In the genomic region with DNA sequence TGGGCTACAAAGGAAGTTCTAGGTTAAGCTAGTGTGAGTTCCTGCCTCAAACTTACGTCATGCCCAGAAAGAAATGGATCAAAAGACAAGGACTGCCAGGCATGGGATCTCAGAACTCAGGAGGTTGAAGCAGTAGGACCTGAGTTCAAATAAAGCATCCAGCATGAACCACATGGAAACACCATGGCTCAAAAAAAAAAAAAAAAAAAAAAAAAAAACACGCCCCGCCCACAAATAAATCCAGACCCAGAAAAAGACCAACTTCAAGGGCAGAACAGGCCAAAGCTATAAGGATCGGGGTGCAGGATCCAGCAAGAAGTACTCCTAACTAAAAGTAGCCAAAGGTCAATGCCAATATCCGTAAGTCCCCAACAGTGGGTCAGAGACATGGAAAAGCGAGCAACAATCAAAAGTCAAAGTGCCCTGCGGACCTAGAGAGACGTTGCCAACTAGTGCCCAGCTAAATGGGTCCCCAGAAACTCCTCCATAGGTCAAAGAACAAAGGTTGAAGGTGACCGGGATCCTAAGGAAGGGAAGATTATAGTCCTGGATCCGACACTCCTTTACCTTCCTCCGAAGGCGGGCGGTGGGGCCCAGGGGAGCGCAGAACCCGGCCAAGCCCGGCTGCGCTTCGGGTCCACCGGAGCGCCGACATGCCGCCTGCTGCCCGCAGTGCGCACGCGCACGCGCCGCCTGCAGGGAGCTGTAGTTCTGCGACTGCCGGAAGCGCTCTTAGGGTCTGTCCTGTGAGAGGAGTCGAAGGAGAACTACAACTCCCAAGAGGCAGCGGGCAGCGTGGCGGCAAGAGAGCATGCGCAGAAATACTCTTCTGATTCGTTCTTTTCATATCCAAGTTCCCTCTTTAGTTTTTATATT, we compare ENCODE assay signal across 8 mouse cellular contexts. TPM values are rescaled to one million over a fixed set of nuclear protein-coding genes. Genes with fewer than 3 reads are reported as not detected.
DNase-seq lines count a peak whose midpoint lies in the region; ATAC-seq lines count a peak whose summit lies in the region.

Gene Polrmt, minus strand, starts transcription at position 684 of the 876 bp plus-strand sequence.

- H3K9ac ChIP-seq in hindbrain, embryonic 12.5 days: peak within 1 kb of the TSS; percentile 61

- H3K27me3 ChIP-seq in hindbrain, embryonic 12.5 days: no peaks in the 10 kb centered on the region

- no peaks in the 10 kb centered on the region for H3K9me3 ChIP-seq in hindbrain, embryonic 12.5 days (replicated peaks)

- peaks cover 34% of the 10 kb centered on the region for H3K36me3 ChIP-seq in hindbrain, embryonic 12.5 days

- H3K4me1 ChIP-seq in hindbrain, embryonic 12.5 days: peaks cover 11% of the 10 kb centered on the region

- DNase-seq in NIH3T3 (ENCODE audit: low read depth): peak; percentile 99
- peak; percentile 97 to 98 for DNase-seq in cerebellum, postnatal 10 days
- peak; percentile 95 to 96 for DNase-seq in frontal cortex, postnatal 10 days (ENCODE audit: low spot score in 2 of 2)
- DNase-seq in layer of hippocampus, postnatal 14 days (ENCODE audit: low spot score in 2 of 2): peak; percentile 93 to 99
- DNase-seq in lung, postnatal 14 days: peak; percentile 96
- DNase-seq in retina, adult 2 months (ENCODE audit: low read depth, low spot score): peak; percentile 92
- peak; percentile 93 to 97 for DNase-seq in thymus, postnatal 36 days

- peak within 1 kb of the TSS; percentile 12; the same call in 1 of the 2 replicates for H3K27ac ChIP-seq in hindbrain, embryonic 12.5 days

- H3K4me2 ChIP-seq in hindbrain, embryonic 12.5 days (replicated peaks): peak within 1 kb of the TSS; percentile 67

- H3K4me3 ChIP-seq in hindbrain, embryonic 12.5 days: peak within 1 kb of the TSS; percentile 56

- 3% methylated on average over 38 of the region's 38 CpGs for WGBS in hindbrain, embryonic 12.5 days

- ATAC-seq in hindbrain, embryonic 12.5 days (ENCODE audit: low FRiP score): peak; percentile 96

RNA-seq across cellular contexts. Expression of gene Polrmt, which starts in this region (rescaled TPM):
- 42.7 and 47.5 TPM in 2 replicates for polyA plus RNA-seq in hindbrain, embryonic 12.5 days (2016; fragmentation: Nextera tagmentation; extraction: Ambion mirVana)
- total RNA-seq in layer of hippocampus, postnatal 14 days (2021): 10 to 100 TPM; 45.3 to 49.0 TPM

Comparison
In these comparisons a context has a peak if more than half of its experiments do, and no peak if none do; other contexts are left out.
1. Peak in every context shown above with its lines: DNase-seq, ATAC-seq, H3K4me3 ChIP-seq and H3K27ac ChIP-seq.